Mouse (Mus musculus) heart, adult 2 months (tissue): ENCODE measurements around the gene Usf1.

ENCODE experiments used
- CTCF ChIP-seq: fragments of 200-600 bp; IDR thresholded peaks from 2 replicates; pipeline ENCODE4 v1.8.1; 2022; ENCODE audit warnings: antibody characterized with exemption, mild to moderate bottlenecking, moderate library complexity
- EP300 ChIP-seq: fragments of 200-500 bp; IDR thresholded peaks from 2 replicates; pipeline ENCODE4 v1.6.1; 2011; ENCODE audit warnings: low read depth, low read length, control low read depth; ENCODE audit not compliant: insufficient read depth
- POLR2A ChIP-seq: fragments of 200-500 bp; IDR thresholded peaks from 2 replicates; pipeline ENCODE4 v1.6.1; 2011; ENCODE audit warnings: mild to moderate bottlenecking, low read depth, low read length, control low read depth; ENCODE audit not compliant: insufficient read depth

DNA sequence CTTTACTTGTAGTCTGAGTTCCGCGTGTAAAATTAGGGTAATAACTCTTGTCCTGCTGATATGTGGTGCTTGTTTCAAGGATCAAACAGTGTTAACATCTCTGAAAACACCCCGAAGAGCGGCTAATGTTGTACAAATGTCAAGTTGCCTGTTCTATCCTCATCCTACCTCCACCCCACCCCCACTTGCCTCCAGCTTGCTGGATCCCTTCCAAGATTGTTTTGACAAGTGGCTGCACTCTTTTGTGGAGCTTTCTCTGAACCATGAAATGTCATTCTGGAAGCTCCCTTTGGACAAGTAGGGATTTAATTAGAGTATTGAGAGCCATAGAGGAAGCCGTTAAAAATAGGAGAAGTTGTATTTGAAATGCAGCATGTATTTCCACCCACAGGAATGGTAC lies 48.7 kb downstream of the Usf1 start:
- TF ChIP-seq CTCF (no peak), EP300 (no peak), POLR2A (no peak)
